Mouse (Mus musculus) MEL (cell line): ENCODE measurements at regions not wholly inside any gene's neighbourhood (a gene's known extent, or its start where the extent isn't known, plus 50 kb on each side); places are given as distances from the start of the nearest gene placed in this dataset.

Experiments used
- GABPA ChIP-seq: IDR thresholded peaks from 2 replicates; pipeline ENCODE4 v1.6.1; 2012; ENCODE audit warnings: low read depth, mild to moderate bottlenecking, inconsistent platforms, low read length, improper control_type of control experiment, moderate library complexity
- GATA1 ChIP-seq: IDR thresholded peaks from 2 replicates; pipeline ENCODE4 v1.6.1; 2011; ENCODE audit warnings: low read depth, low read length, improper control_type of control experiment
- HCFC1 ChIP-seq: IDR thresholded peaks from 2 replicates; pipeline ENCODE4 v1.6.1; 2012; ENCODE audit warnings: low read depth, mild to moderate bottlenecking, inconsistent platforms, low read length, improper control_type of control experiment, moderate library complexity
- MEF2A ChIP-seq: IDR thresholded peaks from 2 replicates; pipeline ENCODE4 v1.6.1; 2014; ENCODE audit warnings: low read depth, mild to moderate bottlenecking, inconsistent platforms, low read length, improper control_type of control experiment; ENCODE audit not compliant: poor library complexity, insufficient replicate concordance, severe bottlenecking; ENCODE audit errors: extremely low read depth
- USF2 ChIP-seq, 2 experiments: IDR thresholded peaks; 2 replicates each; pipeline ENCODE4 v1.6.1; 2011 to 2012; ENCODE audit warnings: improper control_type of control experiment in 2 of 2, low read length in 2 of 2, borderline replicate concordance in 1 of 2, inconsistent platforms in 1 of 2, low read depth in 1 of 2, mild to moderate bottlenecking in 1 of 2; ENCODE audit not compliant: insufficient read depth in 1 of 2
- ZNF384 ChIP-seq: IDR thresholded peaks from 2 replicates; pipeline ENCODE4 v1.6.1; 2012; ENCODE audit warnings: low read depth, mild to moderate bottlenecking, inconsistent platforms, low read length, improper control_type of control experiment

DNA sequence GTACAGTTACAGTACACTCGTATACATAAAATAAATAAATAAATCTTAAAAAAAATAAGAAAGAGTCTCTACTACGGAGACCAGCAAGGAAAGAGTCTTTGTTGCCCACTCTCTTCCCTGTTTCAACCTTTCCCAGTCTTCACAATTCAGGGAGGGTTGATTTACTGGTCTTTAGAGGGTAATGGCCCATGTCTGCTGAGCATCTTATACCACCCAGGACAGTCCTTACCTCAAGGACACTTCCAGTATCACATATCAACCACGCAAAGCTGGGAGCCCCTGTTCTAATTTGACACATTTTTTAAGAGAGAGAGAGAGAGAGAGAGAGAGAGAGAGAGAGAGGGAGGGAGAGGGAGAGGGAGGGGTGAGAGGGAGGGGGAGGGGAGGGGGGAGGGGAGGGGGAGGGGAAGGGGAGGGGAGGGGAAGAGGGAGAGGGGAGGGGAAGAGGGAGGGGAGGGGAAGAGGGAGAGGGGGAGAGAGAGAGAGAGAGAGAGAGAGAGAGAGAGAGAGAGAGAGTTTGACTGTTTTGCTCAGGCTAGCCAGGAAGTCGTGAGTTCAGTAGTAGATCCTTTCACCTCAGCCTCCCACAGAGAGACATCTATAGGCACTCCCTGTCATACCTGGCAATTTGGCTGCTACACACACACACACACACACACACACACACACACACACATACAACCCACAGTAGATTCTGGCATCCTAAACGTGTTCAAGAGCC, 125.0 kb downstream of the Ets2 start:
- TF ChIP-seq USF2 (IDR thresholded peaks at IDR 0.05; ENCODE audit: borderline replicate concordance in 1 of 2, insufficient read depth in 1 of 2, low read depth in 1 of 2, low read length in 2 of 2) (no peak), MEF2A (no peak), HCFC1 (no peak), GABPA (no peak), GATA1 (no peak), ZNF384 (no peak)
